Mouse (Mus musculus): Measurements from ENCODE around the gene Satb1.

The Satb1 gene

DNA sequence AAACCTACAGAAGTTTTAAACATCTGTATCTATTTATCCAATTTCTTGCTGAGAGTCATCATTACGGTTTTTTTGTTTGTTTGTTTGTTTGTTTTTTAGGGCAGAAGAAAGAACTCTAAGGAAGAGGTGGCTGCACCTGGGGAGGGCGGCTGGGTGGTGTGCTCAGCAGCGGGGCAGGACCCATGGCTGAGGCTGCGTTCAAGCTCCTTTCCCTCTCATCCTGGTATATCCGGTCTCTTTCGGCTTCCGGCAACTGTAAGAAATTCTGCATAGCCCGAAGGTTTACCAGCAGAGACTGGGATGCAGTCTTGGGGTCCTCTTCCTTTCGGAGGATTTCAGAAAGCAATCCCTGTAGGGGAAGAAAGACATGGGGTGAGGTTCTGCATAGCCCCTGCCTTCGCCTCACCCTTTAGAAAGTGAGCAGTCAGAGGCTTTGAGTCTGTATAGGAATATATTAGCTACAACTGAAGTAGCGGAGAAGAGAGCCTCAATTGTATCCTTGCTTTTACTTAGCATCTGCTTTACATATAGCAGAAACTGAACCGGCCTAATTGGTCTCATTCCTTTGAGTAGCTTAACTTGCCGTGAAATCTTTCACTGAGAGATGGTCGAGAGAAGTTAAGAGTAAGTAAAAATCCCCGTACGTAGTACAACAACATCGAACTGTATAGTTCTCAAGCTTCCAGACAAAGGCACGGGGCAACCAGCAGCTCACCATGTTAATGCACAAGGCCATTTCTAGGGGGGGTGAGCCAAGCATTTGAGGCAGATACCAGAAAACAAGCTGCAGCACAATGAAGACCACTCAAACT is 57.8 kb downstream of the Satb1 start:
- DNase-seq: no peak

GRCm38 (mm10) chr17:51763600-51763999 is 69.5 kb downstream of the Satb1 start:
- DNase-seq: no peak

GRCm38 (mm10) chr17:51762503-51762902 is 70.6 kb downstream of the Satb1 start:
- DNase-seq: no peak

DNA sequence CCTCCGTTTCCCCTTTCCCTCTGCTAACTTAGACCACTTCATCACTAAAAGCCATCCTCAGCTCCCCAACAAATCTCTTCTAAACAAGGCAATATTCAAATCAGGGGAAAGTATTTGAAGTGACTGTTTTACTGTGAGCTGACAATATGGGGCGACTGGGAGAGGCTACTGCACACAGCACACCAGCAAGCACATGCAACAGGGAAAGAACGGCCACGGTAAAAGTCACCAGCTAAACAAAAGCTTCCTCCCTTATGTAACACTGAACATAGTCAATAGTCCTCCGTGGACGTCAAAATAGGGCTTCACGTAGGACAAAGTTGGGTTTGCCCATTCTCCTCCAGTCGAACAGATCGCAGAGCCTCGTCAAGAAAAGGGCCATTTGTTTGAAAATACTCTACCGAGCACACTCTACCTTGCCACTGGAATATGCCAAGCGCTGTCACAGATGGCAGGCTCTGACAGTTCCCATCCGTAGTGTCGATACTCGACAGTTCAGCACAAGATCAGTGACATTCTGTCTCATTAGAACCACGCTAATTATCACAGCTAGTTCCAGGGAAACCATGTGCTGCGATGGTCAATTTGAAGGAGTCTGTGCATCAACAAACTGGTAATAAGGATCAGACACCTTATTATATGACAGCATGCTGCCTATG is 72.0 kb downstream of the Satb1 start:
- no peak for DNase-seq

GRCm38 (mm10) chr17:51760251-51760887 is 72.7 kb downstream of the Satb1 start:
- no peak for DNase-seq

DNA sequence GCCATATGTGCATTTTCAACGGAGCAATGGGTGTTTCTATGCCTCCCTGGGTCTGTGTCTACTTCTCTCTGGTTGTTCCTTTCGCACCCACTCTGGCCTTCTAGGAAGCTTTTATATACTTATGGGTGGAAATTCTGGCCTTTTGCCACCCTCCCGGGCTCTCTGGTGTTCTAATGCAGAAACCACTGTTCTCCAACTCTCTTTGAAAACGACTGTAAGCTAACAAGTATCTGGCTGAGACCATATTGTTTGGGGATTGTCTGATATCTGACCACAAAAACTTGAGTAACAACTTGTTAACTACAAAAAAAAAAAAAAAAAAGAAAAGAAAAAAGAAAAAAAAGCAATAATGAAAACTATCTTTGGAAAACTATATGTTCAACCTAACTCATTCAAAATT is 73.6 kb downstream of the Satb1 start:
- DNase-seq: no peak

- DNase-seq: no peak
Observed at GRCm38 (mm10) chr17:51752142-51752541, 80.9 kb downstream of the Satb1 start.

DNA sequence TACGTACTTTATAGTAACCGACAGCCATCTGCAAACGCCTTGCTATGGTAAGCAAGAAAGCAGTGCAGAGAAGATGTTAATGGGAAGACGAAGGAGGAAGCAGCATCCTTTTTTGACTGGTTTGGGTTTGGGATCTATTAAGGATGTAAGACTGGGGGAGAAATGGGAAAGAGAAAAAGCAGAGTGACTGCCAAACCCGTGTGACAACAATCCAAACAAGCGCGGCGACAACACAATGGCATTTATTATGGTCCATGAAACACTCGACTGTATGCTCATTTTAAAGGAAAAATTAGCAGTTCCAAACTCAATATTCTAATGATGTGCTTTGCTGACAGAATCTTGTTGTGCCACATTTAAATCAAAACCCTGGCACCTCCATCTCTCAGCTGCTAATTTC is 85.9 kb downstream of the Satb1 start:
- no peak for DNase-seq

DNA sequence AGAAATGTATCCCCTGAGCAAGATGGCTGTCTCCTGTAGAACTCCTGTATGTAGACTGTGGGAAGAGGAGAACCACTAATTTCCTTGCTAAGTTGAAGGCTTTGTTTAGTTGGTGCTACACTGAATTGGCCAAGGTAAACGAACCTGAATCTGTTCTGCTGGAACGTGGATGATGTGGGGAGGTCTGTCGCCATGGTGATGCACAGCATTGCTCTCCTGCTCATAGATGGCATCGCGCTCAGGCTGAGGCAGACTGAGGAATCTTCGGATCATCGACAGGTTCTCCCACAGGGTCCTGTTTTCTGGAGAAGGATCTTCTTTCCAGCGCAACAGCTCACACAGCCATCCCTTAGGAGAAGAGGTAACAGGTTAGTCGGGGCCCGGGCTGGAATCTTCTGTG is 90.6 kb downstream of the Satb1 start:
- DNase-seq: no peak

GRCm38 (mm10) chr17:51741126-51741525 is 92.0 kb downstream of the Satb1 start:
- no peak for DNase-seq

DNA sequence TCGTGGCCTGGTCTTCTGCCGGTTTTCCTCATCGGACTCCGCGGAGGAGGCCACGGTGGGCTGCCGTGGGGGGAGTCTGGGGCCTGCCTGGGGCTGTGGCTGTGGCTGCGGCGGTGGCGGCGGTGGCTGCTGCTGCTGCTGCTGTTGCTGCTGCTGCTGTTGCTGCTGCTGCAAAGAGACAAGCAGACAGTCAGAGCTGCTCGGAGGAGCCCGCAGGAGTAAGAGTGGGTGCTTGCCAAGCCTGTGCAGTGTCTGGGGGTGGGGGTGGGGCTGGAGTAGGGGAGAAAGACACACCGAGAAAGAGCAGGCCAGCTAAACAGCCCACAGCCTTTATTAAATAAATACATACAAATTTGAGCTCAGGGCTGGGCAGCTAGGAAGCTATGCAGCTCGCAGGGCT is 92.8 kb downstream of the Satb1 start:
- DNase-seq: no peak

DNA sequence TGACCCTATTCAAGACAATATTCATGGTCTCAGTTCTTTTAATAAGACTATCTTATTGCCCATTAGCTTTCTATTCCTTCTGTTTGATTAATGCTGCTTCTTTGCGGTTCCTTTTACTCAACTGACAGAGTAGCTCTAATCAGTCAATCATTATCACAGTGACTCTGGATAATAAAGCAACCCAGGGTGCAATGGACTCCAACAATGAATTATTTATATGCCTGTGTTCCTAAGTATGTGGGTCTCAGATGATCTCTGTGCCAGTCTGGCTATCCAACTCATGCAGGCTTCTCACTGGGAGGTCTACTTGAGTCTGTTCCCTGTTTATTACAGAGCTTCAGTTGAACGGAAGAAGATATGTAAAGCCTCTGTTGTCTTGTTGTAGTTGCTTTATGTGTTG is 108.6 kb downstream of the Satb1 start:
- no peak for DNase-seq

DNA sequence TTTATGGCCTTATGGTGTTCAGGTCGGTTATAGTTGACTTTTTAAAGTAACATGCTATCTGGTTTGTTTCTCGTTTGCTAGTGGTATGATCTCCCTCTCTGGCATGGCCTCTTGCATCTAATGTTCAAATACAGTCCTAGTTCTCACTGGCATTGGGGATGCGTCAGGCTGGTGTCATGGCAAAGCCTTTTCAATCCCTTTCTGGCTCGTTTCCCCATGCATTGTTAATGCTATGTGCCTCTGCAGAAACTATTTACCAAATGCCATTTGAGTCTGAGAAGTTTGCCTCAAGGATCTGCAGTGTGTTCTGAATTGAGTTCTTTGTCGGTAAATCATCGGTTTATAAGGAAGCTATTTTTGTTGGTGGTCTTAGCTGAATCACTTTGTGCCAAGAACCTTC is 137.4 kb downstream of the Satb1 start:
- no peak for DNase-seq

GRCm38 (mm10) chr17:51695271-51695670 is 137.8 kb downstream of the Satb1 start:
- no peak for DNase-seq

- no peak for DNase-seq
Observed at GRCm38 (mm10) chr17:51690526-51690925, 142.6 kb downstream of the Satb1 start.

DNA sequence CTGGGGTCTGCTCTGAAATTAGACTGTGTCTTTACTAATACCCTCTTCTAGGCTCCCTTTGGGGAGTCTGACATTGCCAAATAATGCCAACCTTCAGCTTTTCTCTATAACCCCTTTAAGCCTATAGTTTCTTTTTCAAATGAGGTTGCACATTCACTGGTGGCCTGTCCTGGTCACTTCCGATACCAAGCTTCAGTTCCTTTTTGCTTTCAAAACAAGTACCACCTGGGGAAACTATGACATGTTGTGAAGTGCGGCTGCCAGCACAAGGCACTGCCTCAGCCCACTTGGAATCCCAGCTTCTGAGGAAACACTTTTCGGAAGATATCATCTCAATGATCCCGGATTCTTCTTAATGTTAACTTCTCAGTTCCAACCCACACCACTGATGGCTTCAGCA is 145.9 kb downstream of the Satb1 start:
- no peak for DNase-seq
